23 mouse cellular contexts compared by ENCODE assay signal in genomic region chr7:96981366-96981765, GRCm38 (mm10). TPM values are rescaled to one million over a fixed set of nuclear protein-coding genes. Genes with fewer than 3 reads are reported as not detected.
DNase-seq lines count a peak whose midpoint lies in the region; ATAC-seq and TF ChIP-seq lines count a peak whose summit lies in the region.
"Had no signal": no experiment of that assay in that cellular context is flagged by ENCODE, and none has a peak within 500 bp of the region (broad histone marks: within the 10 kb centered on the region; RNA-seq: fewer than 3 reads in every experiment).

No protein-coding gene starts in this region.

- no peak overlapping the region for H3K4me3 ChIP-seq in liver, adult 2 months (ENCODE audit: insufficient read depth, low read depth, low read length)
- no peak overlapping the region for H3K4me3 ChIP-seq in liver, embryonic 12.5 days
- no peak overlapping the region for H3K4me3 ChIP-seq in liver, postnatal 0 days (ENCODE audit: low read depth, low read length)
- no peak overlapping the region for H3K4me3 ChIP-seq in midbrain, embryonic 11.5 days (ENCODE audit: low read depth, low read length)
- H3K4me3 ChIP-seq in midbrain, embryonic 16.5 days (ENCODE audit: low read depth, low read length) = no peak overlapping the region

- no peak overlapping the region for H3K27ac ChIP-seq in liver, adult 2 months (replicated peaks; ENCODE audit: insufficient read depth, low read depth, low read length)
- H3K27ac ChIP-seq in liver, embryonic 12.5 days = no peak overlapping the region
- H3K27ac ChIP-seq in liver, postnatal 0 days (ENCODE audit: low read depth) = no peak overlapping the region
- no peak overlapping the region for H3K27ac ChIP-seq in midbrain, embryonic 11.5 days (ENCODE audit: low read depth, low read length)
- H3K27ac ChIP-seq in midbrain, embryonic 16.5 days (ENCODE audit: low read length) = no peak overlapping the region

- peaks cover 4% of the 10 kb centered on the region; the same call in 1 of the 2 replicates for H3K79me2 ChIP-seq in liver, adult 2 months (ENCODE audit: control insufficient read depth, insufficient read depth, low read length)

- no peak for ATAC-seq in liver, embryonic 12.5 days
- peak; percentile 49; the same call in 1 of the 2 replicates for ATAC-seq in liver, postnatal 0 days
- ATAC-seq in midbrain, embryonic 11.5 days (ENCODE audit: low FRiP score) = no peak
- ATAC-seq in midbrain, embryonic 16.5 days = no peak
- ATAC-seq: activated CD4-positive, CD25-positive, alpha-beta regulatory T cell, adult 4 months; CD4-positive, CD25-positive, alpha-beta regulatory T cell, adult 4 months; Patski had no signal

- no peak for TF ChIP-seq CTCF in liver, adult 2 months (IDR thresholded peaks at IDR 0.05; ENCODE audit: low read depth, low read length)
- no peak for TF ChIP-seq CTCF in liver, postnatal 0 days (IDR thresholded peaks at IDR 0.05; ENCODE audit: low read depth)

- TF ChIP-seq POLR2A in liver, adult 2 months (IDR thresholded peaks at IDR 0.05; ENCODE audit: extremely low read depth, insufficient read depth, low read length) = no peak

- WGBS in liver, adult 2 months = 34% methylated on average over 2 of the region's 2 CpGs
- WGBS in liver, embryonic 12.5 days (ENCODE audit: insufficient replicate concordance) = 79% methylated on average over 2 of the region's 2 CpGs
- WGBS in liver, postnatal 0 days (ENCODE audit: insufficient replicate concordance) = 87% methylated on average over 2 of the region's 2 CpGs
- 89% methylated on average over 2 of the region's 2 CpGs for WGBS in midbrain, embryonic 11.5 days
- 92% methylated on average over 2 of the region's 2 CpGs for WGBS in midbrain, embryonic 16.5 days

- no peaks in the 10 kb centered on the region for H3K9me3 ChIP-seq in liver, embryonic 12.5 days (replicated peaks)
- no peaks in the 10 kb centered on the region for H3K9me3 ChIP-seq in liver, postnatal 0 days (ENCODE audit: low read length)
- H3K9me3 ChIP-seq in midbrain, embryonic 11.5 days (ENCODE audit: control insufficient read depth, low read length) = no peaks in the 10 kb centered on the region
- H3K9me3 ChIP-seq in midbrain, embryonic 16.5 days (replicated peaks; ENCODE audit: control insufficient read depth, low read length, poor library complexity, severe bottlenecking) = no peaks in the 10 kb centered on the region
- H3K9me3 ChIP-seq: G1E had no signal

- no peaks in the 10 kb centered on the region for H3K27me3 ChIP-seq in liver, adult 2 months (ENCODE audit: control insufficient read depth, insufficient read depth, low read length)
- H3K27me3 ChIP-seq in liver, embryonic 12.5 days (replicated peaks) = no peaks in the 10 kb centered on the region
- no peaks in the 10 kb centered on the region for H3K27me3 ChIP-seq in liver, postnatal 0 days (ENCODE audit: insufficient read depth, low read length)
- H3K27me3 ChIP-seq in midbrain, embryonic 11.5 days (ENCODE audit: control insufficient read depth, insufficient read depth, low read length) = no peaks in the 10 kb centered on the region
- no peaks in the 10 kb centered on the region for H3K27me3 ChIP-seq in midbrain, embryonic 16.5 days (ENCODE audit: control insufficient read depth, insufficient read depth, low read depth, low read length)
- H3K27me3 ChIP-seq: CH12.LX, Patski had no signal

- H3K4me2 ChIP-seq in liver, embryonic 12.5 days = no peak overlapping the region
- H3K4me2 ChIP-seq in liver, postnatal 0 days (ENCODE audit: low read depth, low read length) = no peak overlapping the region
- H3K4me2 ChIP-seq in midbrain, embryonic 11.5 days = no peak overlapping the region
- no peak overlapping the region for H3K4me2 ChIP-seq in midbrain, embryonic 16.5 days (ENCODE audit: low read length)

- H3K4me1 ChIP-seq in liver, adult 2 months (ENCODE audit: control insufficient read depth, insufficient read depth, low read length) = peaks cover 8% of the 10 kb centered on the region
- H3K4me1 ChIP-seq in liver, embryonic 12.5 days = 0 out of 2 replicates have a peak, but pooled peaks cover 9% of the 10 kb centered on the region
- H3K4me1 ChIP-seq in liver, postnatal 0 days (ENCODE audit: insufficient read depth) = peaks cover 10% of the 10 kb centered on the region
- peaks cover 7% of the 10 kb centered on the region; the same call in 1 of the 2 replicates for H3K4me1 ChIP-seq in midbrain, embryonic 11.5 days (ENCODE audit: control insufficient read depth, insufficient read depth, low read length)
- H3K4me1 ChIP-seq in midbrain, embryonic 16.5 days (ENCODE audit: control insufficient read depth, insufficient read depth, low read length) = peaks cover 3% of the 10 kb centered on the region; the same call in 1 of the 2 replicates

- DNase-seq in liver, adult 2 months (ENCODE audit: extremely low read depth, low read depth, low spot score) = peak; percentile 68
- no peak for DNase-seq in liver, postnatal 0 days
- no peak for DNase-seq in liver
- DNase-seq in midbrain, embryonic 11.5 days (ENCODE audit: low spot score, missing footprints) = peak; percentile 71
- peak; percentile 10 for DNase-seq in adipocyte (ENCODE audit: low spot score)
- no peak for DNase-seq in kidney, postnatal 25 days
- DNase-seq: adrenal gland, adult 2 months; adrenal gland, adult 8-10 months; adrenal gland, postnatal 10 days; adrenal gland, postnatal 14 days; adrenal gland, postnatal 25 days; adrenal gland, postnatal 36 days; B cell, adult 2 months; cerebellum, adult 11 months; cerebellum, adult 11-12 months; cerebellum, adult 18-20 months had no signal

- peaks cover 4% of the 10 kb centered on the region for H3K36me3 ChIP-seq in liver, adult 2 months (ENCODE audit: control insufficient read depth, insufficient read depth, low read length)
- peaks cover 17% of the 10 kb centered on the region for H3K36me3 ChIP-seq in liver, embryonic 12.5 days
- peaks cover 2% of the 10 kb centered on the region for H3K36me3 ChIP-seq in liver, postnatal 0 days (replicated peaks; ENCODE audit: insufficient read depth, low read length)
- H3K36me3 ChIP-seq in midbrain, embryonic 11.5 days (ENCODE audit: control insufficient read depth, insufficient read depth, low read length) = no peaks in the 10 kb centered on the region
- no peaks in the 10 kb centered on the region for H3K36me3 ChIP-seq in midbrain, embryonic 16.5 days (ENCODE audit: control insufficient read depth, insufficient read depth, low read length)

- no peak overlapping the region for H3K9ac ChIP-seq in liver, adult 2 months (ENCODE audit: low read depth, low read length)
- no peak overlapping the region for H3K9ac ChIP-seq in liver, embryonic 12.5 days
- no peak overlapping the region for H3K9ac ChIP-seq in liver, postnatal 0 days (replicated peaks)
- H3K9ac ChIP-seq in midbrain, embryonic 11.5 days (ENCODE audit: low read length) = no peak overlapping the region
- H3K9ac ChIP-seq in midbrain, embryonic 16.5 days (ENCODE audit: low read depth, low read length) = no peak overlapping the region

- TF ChIP-seq EP300 in liver, postnatal 0 days (IDR thresholded peaks at IDR 0.05; ENCODE audit: low read depth) = no peak

RNA-seq across cellular contexts. Expression of gene Nars2, which starts 30.1 kb away (rescaled TPM):
- total RNA-seq in liver, adult 2 months (2014; rRNA removed) = 17.3 and 18.0 TPM in 2 replicates
- polyA plus RNA-seq in liver, adult 2 months (2012; rRNA removed) = 6.2 and 6.9 TPM in 2 replicates
- 21.8 and 23.1 TPM in 2 replicates for polyA plus RNA-seq in liver, embryonic 12.5 days (2016; fragmentation: Nextera tagmentation; extraction: Ambion mirVana)
- polyA plus RNA-seq in liver, postnatal 0 days (2015; fragmentation: Nextera tagmentation; extraction: Ambion mirVana) = 13.3 and 14.1 TPM in 2 replicates
- 20.6 and 24.5 TPM in 2 replicates for polyA plus RNA-seq in midbrain, embryonic 11.5 days (2014; fragmentation: Nextera tagmentation; extraction: Ambion mirVana)
- 16.1 and 16.8 TPM in 2 replicates for polyA plus RNA-seq in midbrain, embryonic 16.5 days (2015; fragmentation: Nextera tagmentation; extraction: Ambion mirVana)

Comparison
In these comparisons a context has a peak if more than half of its experiments do, and no peak if none do; other contexts are left out.
1. DNase-seq: peak in liver, adult 2 months (single experiment), midbrain, embryonic 11.5 days (single experiment) and adipocyte (single experiment); none in liver, postnatal 0 days (single experiment), liver (single experiment) and kidney, postnatal 25 days (0 of 2).